In the genomic region with DNA sequence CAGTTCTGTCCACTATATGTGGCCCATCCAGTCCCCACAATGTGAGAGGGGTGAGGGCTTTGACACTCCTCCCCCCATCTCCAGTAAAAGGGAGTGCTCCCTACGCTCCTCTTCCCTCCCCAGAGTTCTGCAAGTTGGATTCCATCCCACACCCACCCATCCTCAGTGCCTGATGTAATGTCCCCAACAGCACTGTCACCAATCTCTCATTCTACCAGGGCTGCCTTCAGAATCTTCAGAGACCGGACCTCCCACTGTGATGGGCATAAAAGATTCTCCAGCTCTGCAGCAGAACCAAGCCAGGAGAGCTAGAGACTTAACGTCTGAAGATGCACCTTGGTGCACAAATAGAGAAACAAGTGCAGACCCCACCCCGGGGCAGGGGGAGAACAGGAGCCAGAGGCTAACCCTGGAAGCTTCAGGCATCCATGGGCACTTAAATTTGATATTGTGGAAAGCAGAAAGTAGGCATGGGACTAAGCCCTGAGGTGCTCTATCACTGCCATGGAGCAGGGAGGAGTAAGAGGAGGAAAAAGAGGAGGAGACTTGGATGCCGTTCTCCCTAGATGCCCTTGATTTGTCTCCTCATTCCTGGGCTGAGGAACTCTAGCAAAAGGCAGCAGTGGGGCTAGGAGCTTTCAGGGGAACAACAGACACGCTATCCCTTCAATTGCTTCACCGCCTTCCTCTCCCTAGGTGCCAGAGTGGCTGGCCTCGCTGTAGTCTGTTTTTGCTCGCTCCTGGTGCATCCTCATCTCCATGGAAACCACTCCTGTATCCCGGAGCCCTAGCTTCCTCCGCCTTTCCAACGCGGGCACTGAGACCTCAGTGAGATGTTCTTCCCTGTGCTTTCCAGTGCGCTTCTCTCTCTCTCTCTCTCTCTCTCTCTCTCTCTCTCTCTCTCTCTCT, we compare ENCODE assay signal across 9 mouse cellular contexts. TPM values are rescaled to one million over a fixed set of nuclear protein-coding genes. Genes with fewer than 3 reads are reported as not detected.
A peak's percentile ranks its signal among the peaks of the same experiment; 100 is the strongest.
DNase-seq lines count a peak whose midpoint lies in the region; ATAC-seq lines count a peak whose summit lies in the region.
"Had no signal": no experiment of that assay in that cellular context is flagged by ENCODE, and none has a peak within 500 bp of the region (broad histone marks: within the 10 kb centered on the region; RNA-seq: fewer than 3 reads in every experiment).

No protein-coding gene starts in this region.

- H3K27me3 ChIP-seq in hindbrain, embryonic 11.5 days (ENCODE audit: control insufficient read depth, insufficient read depth, low read length): no peaks in the 10 kb centered on the region
- H3K27me3 ChIP-seq: CH12.LX had no signal

- H3K4me3 ChIP-seq in hindbrain, embryonic 11.5 days (ENCODE audit: low read depth, low read length): no peak overlapping the region

- no peak overlapping the region; the same call in 1 of the 2 replicates for H3K4me2 ChIP-seq in hindbrain, embryonic 11.5 days (replicated peaks; ENCODE audit: low read depth, low read length)

- H3K36me3 ChIP-seq in hindbrain, embryonic 11.5 days (ENCODE audit: control insufficient read depth, insufficient read depth, low read length): no peaks in the 10 kb centered on the region

- no peak overlapping the region for H3K27ac ChIP-seq in hindbrain, embryonic 11.5 days (ENCODE audit: low read depth, low read length)

- 23% methylated on average over 13 of the region's 14 CpGs for WGBS in hindbrain, embryonic 11.5 days

- DNase-seq in layer of hippocampus, adult 11-12 months (ENCODE audit: low spot score): peak; percentile 61
- no peak for DNase-seq in layer of hippocampus, adult 9-10 months (ENCODE audit: low spot score)
- DNase-seq in hindbrain, embryonic 11.5 days (ENCODE audit: low spot score): peak; percentile 54
- peak; percentile 68 to 69 for DNase-seq in left cerebral cortex, postnatal 36 days (ENCODE audit: low spot score in 2 of 2)
- DNase-seq in right cerebral cortex, postnatal 36 days (ENCODE audit: low spot score in 2 of 2): peak; percentile 55 to 78
- no peak for DNase-seq in T-cell, adult 2 months (ENCODE audit: low spot score)
- DNase-seq in adrenal gland, postnatal 25 days: no peak
- no peak for DNase-seq in c-Kit-positive CD71-positive TER-119-positive erythroid progenitor cells, embryonic 14.5 days (ENCODE audit: low spot score)

- no peak overlapping the region for H3K9ac ChIP-seq in hindbrain, embryonic 11.5 days (ENCODE audit: low read depth, low read length)

- peak; percentile 89 for ATAC-seq in hindbrain, embryonic 11.5 days (ENCODE audit: low FRiP score)

- no peaks in the 10 kb centered on the region for H3K9me3 ChIP-seq in hindbrain, embryonic 11.5 days (ENCODE audit: control insufficient read depth, low read length)

- H3K4me1 ChIP-seq in hindbrain, embryonic 11.5 days (replicated peaks; ENCODE audit: control insufficient read depth, insufficient read depth, low read length): peaks cover 4% of the 10 kb centered on the region

- intact Hi-C loops in left cerebral cortex, postnatal 36 days (cut with DNase I): no loop called here

RNA-seq across cellular contexts. Expression of gene Lhfpl4, which starts 16.6 kb away (rescaled TPM):
- 7.0 and 7.9 TPM in 2 replicates for polyA plus RNA-seq in hindbrain, embryonic 11.5 days (2014; fragmentation: Nextera tagmentation; extraction: Ambion mirVana)
- 10 to 100 TPM; 79.6 to 85.5 TPM for total RNA-seq in left cerebral cortex, postnatal 36 days (2021)
- 2.8 and 5.0 TPM in 2 replicates for total RNA-seq in adrenal gland, postnatal 25 days (2021)

RNA-seq across cellular contexts. Expression of gene Mtmr14, which starts 59.1 kb away (rescaled TPM):
- 44.7 and 46.8 TPM in 2 replicates for polyA plus RNA-seq in hindbrain, embryonic 11.5 days (2014; fragmentation: Nextera tagmentation; extraction: Ambion mirVana)
- 10 to 100 TPM; 15.3 to 17.4 TPM for total RNA-seq in left cerebral cortex, postnatal 36 days (2021)
- 23.0 and 30.9 TPM in 2 replicates for total RNA-seq in adrenal gland, postnatal 25 days (2021)

Comparison
In these comparisons a context has a peak if more than half of its experiments do, and no peak if none do; other contexts are left out.
1. DNase-seq: peak in layer of hippocampus, adult 11-12 months (single experiment), hindbrain, embryonic 11.5 days (single experiment), left cerebral cortex, postnatal 36 days (2 of 2) and right cerebral cortex, postnatal 36 days (2 of 2); none in layer of hippocampus, adult 9-10 months (single experiment), T-cell, adult 2 months (single experiment), adrenal gland, postnatal 25 days (single experiment) and c-Kit-positive CD71-positive TER-119-positive erythroid progenitor cells, embryonic 14.5 days (single experiment).
2. RNA of gene Lhfpl4, which starts 16.6 kb away (total RNA-seq): 79.6 to 85.5 TPM in left cerebral cortex, postnatal 36 days; 2.8 to 5.0 TPM in adrenal gland, postnatal 25 days; every median in the first group is over 10 times any median in the second.